ENCODE assay signal across 14 mouse cellular contexts in genomic region chr7:24487403-24487802, GRCm38 (mm10). TPM values are rescaled to one million over a fixed set of nuclear protein-coding genes. Genes with fewer than 3 reads are reported as not detected.
DNase-seq lines count a peak whose midpoint lies in the region; ATAC-seq and TF ChIP-seq lines count a peak whose summit lies in the region.
"Had no signal": no experiment of that assay in that cellular context is flagged by ENCODE, and none has a peak within 500 bp of the region (broad histone marks: within the 10 kb centered on the region; RNA-seq: fewer than 3 reads in every experiment).

No protein-coding gene starts in this region.

- no peak overlapping the region for H3K27ac ChIP-seq in liver, embryonic 12.5 days
- H3K27ac ChIP-seq in liver, embryonic 11.5 days (ENCODE audit: low read depth, low read length), result no peak overlapping the region
- H3K27ac ChIP-seq in forebrain, embryonic 14.5 days (ENCODE audit: low read depth, low read length), result peak overlapping the region; percentile 84; the same call in 1 of the 2 replicates
- peak overlapping the region; percentile 86 for H3K27ac ChIP-seq in hindbrain, postnatal 0 days
- H3K27ac ChIP-seq in neural tube, embryonic 15.5 days (replicated peaks), result peak overlapping the region; percentile 75
- H3K27ac ChIP-seq in thymus, adult 2 months (ENCODE audit: control insufficient read depth, insufficient read depth, low read length), result no peak overlapping the region
- H3K27ac ChIP-seq: kidney, embryonic 15.5 days; liver, embryonic 14.5 days had no signal

- no peak for TF ChIP-seq CTCF in hindbrain, postnatal 0 days (IDR thresholded peaks at IDR 0.05; ENCODE audit: low read depth)
- TF ChIP-seq CTCF in thymus, adult 2 months (IDR thresholded peaks at IDR 0.05; ENCODE audit: borderline replicate concordance, control insufficient read depth, extremely low read depth, insufficient read depth, low read length, poor library complexity), result no peak

- H3K9me3 ChIP-seq in liver, embryonic 12.5 days (replicated peaks), result no peaks in the 10 kb centered on the region
- no peaks in the 10 kb centered on the region for H3K9me3 ChIP-seq in liver, embryonic 11.5 days (ENCODE audit: control insufficient read depth, low read length)
- no peaks in the 10 kb centered on the region for H3K9me3 ChIP-seq in forebrain, embryonic 14.5 days (replicated peaks; ENCODE audit: control insufficient read depth, low read length)
- no peaks in the 10 kb centered on the region for H3K9me3 ChIP-seq in hindbrain, postnatal 0 days (ENCODE audit: low read length)
- no peaks in the 10 kb centered on the region for H3K9me3 ChIP-seq in neural tube, embryonic 15.5 days (replicated peaks)
- H3K9me3 ChIP-seq: kidney, embryonic 15.5 days had no signal

- no peak for TF ChIP-seq POLR2A in thymus, adult 2 months (IDR thresholded peaks at IDR 0.05; ENCODE audit: control insufficient read depth, extremely low read depth, insufficient read depth, low read length, poor library complexity)

- H3K36me3 ChIP-seq in liver, embryonic 12.5 days, result no peaks in the 10 kb centered on the region
- no peaks in the 10 kb centered on the region for H3K36me3 ChIP-seq in liver, embryonic 11.5 days (ENCODE audit: control insufficient read depth, insufficient read depth, low read length)
- H3K36me3 ChIP-seq in forebrain, embryonic 14.5 days (ENCODE audit: control insufficient read depth, insufficient read depth, low read length), result peaks cover 7% of the 10 kb centered on the region; the same call in 1 of the 2 replicates
- no peaks in the 10 kb centered on the region for H3K36me3 ChIP-seq in hindbrain, postnatal 0 days (ENCODE audit: insufficient read depth, low read length)
- H3K36me3 ChIP-seq in neural tube, embryonic 15.5 days, result peaks cover 18% of the 10 kb centered on the region; the same call in 1 of the 2 replicates
- H3K36me3 ChIP-seq in thymus, adult 2 months (ENCODE audit: control insufficient read depth, insufficient read depth, low read length), result no peaks in the 10 kb centered on the region
- H3K36me3 ChIP-seq: kidney, embryonic 15.5 days had no signal

- H3K4me3 ChIP-seq in liver, embryonic 12.5 days, result no peak overlapping the region
- no peak overlapping the region for H3K4me3 ChIP-seq in liver, embryonic 11.5 days (ENCODE audit: low read depth, low read length)
- peak overlapping the region; percentile 26; the same call in 1 of the 2 replicates for H3K4me3 ChIP-seq in forebrain, embryonic 14.5 days (ENCODE audit: low read depth, low read length)
- H3K4me3 ChIP-seq in hindbrain, postnatal 0 days (ENCODE audit: low read length), result no peak overlapping the region
- H3K4me3 ChIP-seq in neural tube, embryonic 15.5 days (replicated peaks), result no peak overlapping the region
- H3K4me3 ChIP-seq in thymus, adult 2 months (ENCODE audit: control insufficient read depth, insufficient read depth, low read length), result no peak overlapping the region
- H3K4me3 ChIP-seq: kidney, embryonic 15.5 days had no signal

- 25% methylated on average over 3 of the region's 3 CpGs for WGBS in liver, embryonic 12.5 days (ENCODE audit: insufficient replicate concordance)
- WGBS in liver, embryonic 11.5 days, result 30% methylated on average over 3 of the region's 3 CpGs
- WGBS in forebrain, embryonic 14.5 days, result 17% methylated on average over 3 of the region's 3 CpGs
- WGBS in hindbrain, postnatal 0 days, result 15% methylated on average over 3 of the region's 3 CpGs
- 17% methylated on average over 3 of the region's 3 CpGs for WGBS in neural tube, embryonic 15.5 days
- WGBS in thymus, adult 2 months, result 73% methylated on average over 3 of the region's 3 CpGs

- no peak overlapping the region for H3K4me2 ChIP-seq in liver, embryonic 12.5 days
- H3K4me2 ChIP-seq in liver, embryonic 11.5 days, result no peak overlapping the region
- peak overlapping the region; percentile 90 for H3K4me2 ChIP-seq in forebrain, embryonic 14.5 days (ENCODE audit: low read length)
- peak overlapping the region; percentile 56 for H3K4me2 ChIP-seq in hindbrain, postnatal 0 days (ENCODE audit: low read depth, low read length)
- peak overlapping the region; percentile 77 for H3K4me2 ChIP-seq in neural tube, embryonic 15.5 days

- H3K4me1 ChIP-seq in liver, embryonic 12.5 days, result peaks cover 7% of the 10 kb centered on the region; the same call in 1 of the 2 replicates
- H3K4me1 ChIP-seq in liver, embryonic 11.5 days (replicated peaks; ENCODE audit: control insufficient read depth, insufficient read depth, low read length), result no peaks in the 10 kb centered on the region
- peaks cover 38% of the 10 kb centered on the region for H3K4me1 ChIP-seq in forebrain, embryonic 14.5 days (ENCODE audit: control insufficient read depth, insufficient read depth, low read length)
- peaks cover 20% of the 10 kb centered on the region; the same call in 1 of the 2 replicates for H3K4me1 ChIP-seq in hindbrain, postnatal 0 days (ENCODE audit: insufficient read depth, low read length)
- H3K4me1 ChIP-seq in neural tube, embryonic 15.5 days, result peaks cover 59% of the 10 kb centered on the region
- H3K4me1 ChIP-seq in thymus, adult 2 months (replicated peaks; ENCODE audit: control insufficient read depth, insufficient read depth, low read length), result no peaks in the 10 kb centered on the region; the same call in 1 of the 2 replicates

- H3K9ac ChIP-seq in liver, embryonic 12.5 days, result 0 out of 2 replicates have a peak overlapping the region, but pooled peaks have one; percentile 14
- H3K9ac ChIP-seq in liver, embryonic 11.5 days (ENCODE audit: low read depth, low read length), result no peak overlapping the region
- peak overlapping the region; percentile 59; the same call in 1 of the 2 replicates for H3K9ac ChIP-seq in forebrain, embryonic 14.5 days (ENCODE audit: low read length)
- peak overlapping the region; percentile 28; the same call in 1 of the 2 replicates for H3K9ac ChIP-seq in hindbrain, postnatal 0 days (replicated peaks; ENCODE audit: low read length)
- peak overlapping the region; percentile 43; the same call in 1 of the 2 replicates for H3K9ac ChIP-seq in neural tube, embryonic 15.5 days (replicated peaks)
- H3K9ac ChIP-seq: kidney, embryonic 15.5 days; liver, embryonic 14.5 days had no signal

- peak; percentile 40 for ATAC-seq in liver, embryonic 12.5 days
- ATAC-seq in liver, embryonic 11.5 days (replicated peaks; ENCODE audit: low FRiP score), result no peak
- ATAC-seq in forebrain, embryonic 14.5 days, result 0 out of 2 replicates have a peak, but pooled peaks have one; percentile 2
- ATAC-seq in hindbrain, postnatal 0 days, result peak; percentile 48; the same call in 1 of the 2 replicates
- ATAC-seq in neural tube, embryonic 15.5 days (ENCODE audit: low FRiP score), result peak; percentile 2; the same call in 1 of the 2 replicates

- peaks cover 57% of the 10 kb centered on the region for H3K27me3 ChIP-seq in liver, embryonic 12.5 days (replicated peaks)
- peaks cover 30% of the 10 kb centered on the region for H3K27me3 ChIP-seq in liver, embryonic 11.5 days (replicated peaks; ENCODE audit: control insufficient read depth, insufficient read depth, low read length)
- H3K27me3 ChIP-seq in forebrain, embryonic 14.5 days (replicated peaks; ENCODE audit: control insufficient read depth, insufficient read depth, low read length), result no peaks in the 10 kb centered on the region
- H3K27me3 ChIP-seq in hindbrain, postnatal 0 days (ENCODE audit: insufficient read depth, low read length), result no peaks in the 10 kb centered on the region
- H3K27me3 ChIP-seq in neural tube, embryonic 15.5 days (replicated peaks), result no peaks in the 10 kb centered on the region
- H3K27me3 ChIP-seq in thymus, adult 2 months (ENCODE audit: control insufficient read depth, insufficient read depth, low read length), result peaks cover 5% of the 10 kb centered on the region; the same call in 1 of the 2 replicates

- no peak for DNase-seq in liver, embryonic 11.5 days (ENCODE audit: low spot score)
- no peak for DNase-seq in forebrain, embryonic 14.5 days (ENCODE audit: low spot score)
- peak; percentile 49 for DNase-seq in hindbrain, postnatal 0 days (ENCODE audit: low spot score)
- DNase-seq in thymus, adult 2 months, result no peak
- DNase-seq in retina, embryonic 14.5 days (ENCODE audit: low spot score), result no peak
- DNase-seq: adrenal gland, postnatal 10 days; lung, postnatal 36 days; thymus, postnatal 36 days had no signal

RNA-seq across cellular contexts. Expression of gene Cadm4, which starts 5.6 kb away (rescaled TPM):
- 0.28 and 0.35 TPM in 2 replicates for polyA plus RNA-seq in liver, embryonic 12.5 days (2016; fragmentation: Nextera tagmentation; extraction: Ambion mirVana)
- 0.25 and 0.27 TPM in 2 replicates for polyA plus RNA-seq in liver, embryonic 11.5 days (2014; fragmentation: Nextera tagmentation; extraction: Ambion mirVana)
- 26.3 and 29.0 TPM in 2 replicates for polyA plus RNA-seq in forebrain, embryonic 14.5 days (2014; fragmentation: Nextera tagmentation; extraction: Ambion mirVana)
- total RNA-seq in hindbrain, postnatal 0 days (2014; rRNA removed), result 423 and 447 TPM in 2 replicates
- 97.9 and 101 TPM in 2 replicates for polyA plus RNA-seq in hindbrain, postnatal 0 days (2015; fragmentation: Nextera tagmentation; extraction: Ambion mirVana)
- 67.2 and 90.6 TPM in 2 replicates for polyA plus RNA-seq in neural tube, embryonic 15.5 days (2015; fragmentation: Nextera tagmentation; extraction: Ambion mirVana)
- 6.4 and 7.1 TPM in 2 replicates for polyA plus RNA-seq in thymus, adult 2 months (2012; rRNA removed)
- total RNA-seq: granulocyte monocyte progenitor cell, adult 5-6 weeks had no signal

RNA-seq across cellular contexts. Expression of gene Zfp428, which starts 19.4 kb away (rescaled TPM):
- 12.4 and 14.2 TPM in 2 replicates for polyA plus RNA-seq in liver, embryonic 12.5 days (2016; fragmentation: Nextera tagmentation; extraction: Ambion mirVana)
- 20.3 and 23.0 TPM in 2 replicates for polyA plus RNA-seq in liver, embryonic 11.5 days (2014; fragmentation: Nextera tagmentation; extraction: Ambion mirVana)
- polyA plus RNA-seq in forebrain, embryonic 14.5 days (2014; fragmentation: Nextera tagmentation; extraction: Ambion mirVana), result 178 and 205 TPM in 2 replicates
- 138 and 152 TPM in 2 replicates for total RNA-seq in hindbrain, postnatal 0 days (2014; rRNA removed)
- 219 and 222 TPM in 2 replicates for polyA plus RNA-seq in hindbrain, postnatal 0 days (2015; fragmentation: Nextera tagmentation; extraction: Ambion mirVana)
- 215 and 282 TPM in 2 replicates for polyA plus RNA-seq in neural tube, embryonic 15.5 days (2015; fragmentation: Nextera tagmentation; extraction: Ambion mirVana)
- 14.4 and 18.7 TPM in 2 replicates for polyA plus RNA-seq in thymus, adult 2 months (2012; rRNA removed)

RNA-seq across cellular contexts. Expression of gene AC161166.1, which starts 24.9 kb away (rescaled TPM):
- 0.20 and 0.24 TPM in 2 replicates for polyA plus RNA-seq in liver, embryonic 12.5 days (2016; fragmentation: Nextera tagmentation; extraction: Ambion mirVana)
- polyA plus RNA-seq in liver, embryonic 11.5 days (2014; fragmentation: Nextera tagmentation; extraction: Ambion mirVana), result 0.34 TPM in 1 of 2 replicates, not detected in the other
- 0.20 and 0.45 TPM in 2 replicates for polyA plus RNA-seq in forebrain, embryonic 14.5 days (2014; fragmentation: Nextera tagmentation; extraction: Ambion mirVana)
- total RNA-seq in hindbrain, postnatal 0 days (2014; rRNA removed), result not detected in 2 replicates
- 0.19 and 0.55 TPM in 2 replicates for polyA plus RNA-seq in hindbrain, postnatal 0 days (2015; fragmentation: Nextera tagmentation; extraction: Ambion mirVana)
- 0.98 and 1.2 TPM in 2 replicates for polyA plus RNA-seq in neural tube, embryonic 15.5 days (2015; fragmentation: Nextera tagmentation; extraction: Ambion mirVana)
- 0.08 TPM in 1 of 2 replicates, not detected in the other for polyA plus RNA-seq in thymus, adult 2 months (2012; rRNA removed)
- total RNA-seq: adrenal gland, postnatal 10 days; granulocyte monocyte progenitor cell, adult 5-6 weeks; heart, postnatal 25 days had no signal
- polyA plus RNA-seq: liver, embryonic 14.5 days had no signal

RNA-seq across cellular contexts. Expression of gene Plaur, which starts 25.1 kb away (rescaled TPM):
- 2.6 and 2.8 TPM in 2 replicates for polyA plus RNA-seq in liver, embryonic 12.5 days (2016; fragmentation: Nextera tagmentation; extraction: Ambion mirVana)
- polyA plus RNA-seq in liver, embryonic 11.5 days (2014; fragmentation: Nextera tagmentation; extraction: Ambion mirVana), result 5.6 and 5.7 TPM in 2 replicates
- polyA plus RNA-seq in forebrain, embryonic 14.5 days (2014; fragmentation: Nextera tagmentation; extraction: Ambion mirVana), result 1.4 and 2.0 TPM in 2 replicates
- 3.0 and 4.8 TPM in 2 replicates for total RNA-seq in hindbrain, postnatal 0 days (2014; rRNA removed)
- polyA plus RNA-seq in hindbrain, postnatal 0 days (2015; fragmentation: Nextera tagmentation; extraction: Ambion mirVana), result 1.3 and 1.4 TPM in 2 replicates
- polyA plus RNA-seq in neural tube, embryonic 15.5 days (2015; fragmentation: Nextera tagmentation; extraction: Ambion mirVana), result 1.7 and 4.6 TPM in 2 replicates
- polyA plus RNA-seq in thymus, adult 2 months (2012; rRNA removed), result 7.0 and 9.5 TPM in 2 replicates

RNA-seq across cellular contexts. Expression of gene Irgc1, which starts 35.3 kb away (rescaled TPM):
- polyA plus RNA-seq in liver, embryonic 12.5 days (2016; fragmentation: Nextera tagmentation; extraction: Ambion mirVana), result not detected in 2 replicates
- polyA plus RNA-seq in liver, embryonic 11.5 days (2014; fragmentation: Nextera tagmentation; extraction: Ambion mirVana), result not detected in 2 replicates
- polyA plus RNA-seq in forebrain, embryonic 14.5 days (2014; fragmentation: Nextera tagmentation; extraction: Ambion mirVana), result not detected in 2 replicates
- not detected in 2 replicates for total RNA-seq in hindbrain, postnatal 0 days (2014; rRNA removed)
- not detected in 2 replicates for polyA plus RNA-seq in hindbrain, postnatal 0 days (2015; fragmentation: Nextera tagmentation; extraction: Ambion mirVana)
- not detected in 2 replicates for polyA plus RNA-seq in neural tube, embryonic 15.5 days (2015; fragmentation: Nextera tagmentation; extraction: Ambion mirVana)
- polyA plus RNA-seq in thymus, adult 2 months (2012; rRNA removed), result 0.97 and 3.0 TPM in 2 replicates
- total RNA-seq: granulocyte monocyte progenitor cell, adult 5-6 weeks; heart, postnatal 25 days had no signal
- polyA plus RNA-seq: kidney, embryonic 15.5 days; liver, embryonic 14.5 days had no signal

Comparison
In these comparisons a context has a peak if more than half of its experiments do, and no peak if none do; other contexts are left out.
1. H3K27ac ChIP-seq: peak in forebrain, embryonic 14.5 days (single experiment), hindbrain, postnatal 0 days (single experiment) and neural tube, embryonic 15.5 days (single experiment); none in liver, embryonic 12.5 days (single experiment), liver, embryonic 11.5 days (single experiment) and thymus, adult 2 months (single experiment).
2. H3K4me2 ChIP-seq: peak in forebrain, embryonic 14.5 days (single experiment), hindbrain, postnatal 0 days (single experiment) and neural tube, embryonic 15.5 days (single experiment); none in liver, embryonic 12.5 days (single experiment) and liver, embryonic 11.5 days (single experiment).